Comparison of ENCODE assay signal across 8 mouse cellular contexts in the genomic region with DNA sequence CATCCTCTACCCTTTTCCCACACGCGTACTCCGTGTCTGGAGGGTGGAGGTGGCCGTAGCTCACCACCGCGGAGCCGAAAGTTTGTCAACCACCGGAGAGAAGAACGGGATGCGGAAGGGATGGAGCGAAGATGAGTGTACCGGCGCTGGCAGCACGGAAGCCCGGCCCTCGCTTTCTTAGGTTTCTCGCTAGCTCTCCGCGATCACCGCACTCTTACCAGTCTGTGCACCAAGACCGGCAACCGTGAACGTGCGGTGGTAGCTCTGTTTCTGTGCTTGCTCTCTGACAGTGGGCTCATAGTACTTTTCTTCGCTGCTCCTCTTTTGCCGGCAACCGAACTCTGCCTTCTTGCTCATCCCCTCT. TPM values are rescaled to one million over a fixed set of nuclear protein-coding genes. Genes with fewer than 3 reads are reported as not detected.
DNase-seq lines count a peak whose midpoint lies in the region; ATAC-seq and TF ChIP-seq lines count a peak whose summit lies in the region.

No protein-coding gene starts in this region.

- TF ChIP-seq CTCF in testis, adult 2 months (IDR thresholded peaks at IDR 0.05; ENCODE audit: control insufficient read depth, insufficient read depth, insufficient replicate concordance, low read depth, low read length) = no peak

- H3K27ac ChIP-seq in testis, adult 2 months (ENCODE audit: control insufficient read depth, insufficient read depth, low read depth, low read length) = peak overlapping the region; percentile 98
- peak overlapping the region; percentile 94 for H3K27ac ChIP-seq in limb, embryonic 15.5 days
- H3K27ac ChIP-seq in stomach, embryonic 16.5 days (ENCODE audit: low read length) = peak overlapping the region; percentile 98

- ATAC-seq in erythroblast, adult 5-6 weeks (replicated peaks; ENCODE audit: low FRiP score, poor library complexity, severe bottlenecking) = no peak
- ATAC-seq in limb, embryonic 15.5 days (ENCODE audit: insufficient number of reproducible peaks, low FRiP score, low TSS enrichment, low read depth) = no peak
- peak; percentile 25 for ATAC-seq in stomach, embryonic 16.5 days (ENCODE audit: insufficient read depth, low FRiP score)

- H3K9me3 ChIP-seq in erythroblast, embryonic 14.5 days (ENCODE audit: control insufficient read depth, low read length) = no peaks in the 10 kb centered on the region
- H3K9me3 ChIP-seq in limb, embryonic 15.5 days = no peaks in the 10 kb centered on the region
- H3K9me3 ChIP-seq in stomach, embryonic 16.5 days (replicated peaks; ENCODE audit: control insufficient read depth, low read length) = no peaks in the 10 kb centered on the region

- peak overlapping the region; percentile 68 for H3K4me2 ChIP-seq in limb, embryonic 15.5 days
- peak overlapping the region; percentile 67 for H3K4me2 ChIP-seq in stomach, embryonic 16.5 days (ENCODE audit: low read depth, low read length)

- H3K27me3 ChIP-seq in erythroblast, embryonic 14.5 days (ENCODE audit: control insufficient read depth) = peaks cover 52% of the 10 kb centered on the region
- no peaks in the 10 kb centered on the region for H3K27me3 ChIP-seq in testis, adult 2 months (ENCODE audit: control insufficient read depth, insufficient read depth, low read length)
- no peaks in the 10 kb centered on the region for H3K27me3 ChIP-seq in limb, embryonic 15.5 days
- no peaks in the 10 kb centered on the region for H3K27me3 ChIP-seq in stomach, embryonic 16.5 days (ENCODE audit: control insufficient read depth, insufficient read depth, low read length)

- H3K9ac ChIP-seq in limb, embryonic 15.5 days = peak overlapping the region; percentile 60; the same call in 1 of the 2 replicates
- H3K9ac ChIP-seq in stomach, embryonic 16.5 days (ENCODE audit: low read length) = peak overlapping the region; percentile 89

- no peaks in the 10 kb centered on the region for H3K36me3 ChIP-seq in erythroblast, embryonic 14.5 days (ENCODE audit: control insufficient read depth)
- H3K36me3 ChIP-seq in testis, adult 2 months (ENCODE audit: control insufficient read depth, insufficient read depth, low read length) = no peaks in the 10 kb centered on the region
- H3K36me3 ChIP-seq in limb, embryonic 15.5 days = no peaks in the 10 kb centered on the region
- H3K36me3 ChIP-seq in stomach, embryonic 16.5 days (ENCODE audit: control insufficient read depth, insufficient read depth, low read length) = no peaks in the 10 kb centered on the region

- WGBS in limb, embryonic 15.5 days = 0% methylated on average over 27 of the region's 27 CpGs
- under 1% methylated on average over 27 of the region's 27 CpGs for WGBS in stomach, embryonic 16.5 days

- TF ChIP-seq POLR2A in testis, adult 2 months (IDR thresholded peaks at IDR 0.05; ENCODE audit: control insufficient read depth, low read depth, low read length) = no peak

- peaks cover 28% of the 10 kb centered on the region for H3K4me1 ChIP-seq in erythroblast, embryonic 14.5 days (ENCODE audit: control insufficient read depth)
- peaks cover 9% of the 10 kb centered on the region for H3K4me1 ChIP-seq in testis, adult 2 months (ENCODE audit: control insufficient read depth, insufficient read depth, low read length)
- peaks cover 22% of the 10 kb centered on the region for H3K4me1 ChIP-seq in limb, embryonic 15.5 days
- peaks cover 11% of the 10 kb centered on the region for H3K4me1 ChIP-seq in stomach, embryonic 16.5 days (ENCODE audit: control insufficient read depth, insufficient read depth, low read length)

- DNase-seq in testis, postnatal 14 days (ENCODE audit: low spot score) = no peak
- DNase-seq in MN1 (ENCODE audit: low spot score) = no peak
- no peak for DNase-seq in kidney, adult 9 months

- H3K4me3 ChIP-seq in erythroblast, embryonic 14.5 days (replicated peaks) = peak overlapping the region; percentile 81
- peak overlapping the region; percentile 100 for H3K4me3 ChIP-seq in testis, adult 2 months (ENCODE audit: control insufficient read depth, low read depth, low read length)
- peak overlapping the region; percentile 76 for H3K4me3 ChIP-seq in limb, embryonic 15.5 days
- peak overlapping the region; percentile 88 for H3K4me3 ChIP-seq in stomach, embryonic 16.5 days (replicated peaks; ENCODE audit: low read length)

RNA-seq across cellular contexts. Expression of gene Arfip1, which starts 0.5 kb away (rescaled TPM):
- polyA plus RNA-seq in erythroblast, embryonic 14.5 days (2012) = 0.04 and 0.10 TPM in 2 replicates
- 3.3 and 12.9 TPM in 2 replicates for total RNA-seq in erythroblast, adult 5-6 weeks (2015; ENCODE audit: low replicate concordance)
- 5.4 and 7.4 TPM in 2 replicates for total RNA-seq in erythroblast, adult 5-6 weeks (2017; ENCODE audit: low replicate concordance)
- 2.6 and 2.9 TPM in 2 replicates for polyA plus RNA-seq in testis, adult 2 months (2012; rRNA removed)
- 54.5 and 56.7 TPM in 2 replicates for polyA plus RNA-seq in limb, embryonic 15.5 days (2015; fragmentation: Nextera tagmentation; extraction: Ambion mirVana)
- 72.3 and 74.1 TPM in 2 replicates for polyA plus RNA-seq in stomach, embryonic 16.5 days (2015; fragmentation: Nextera tagmentation; extraction: Ambion mirVana)

RNA-seq across cellular contexts. Expression of gene Tigd4, which starts 10.5 kb away (rescaled TPM):
- not detected in 2 replicates for polyA plus RNA-seq in erythroblast, embryonic 14.5 days (2012)
- total RNA-seq in erythroblast, adult 5-6 weeks (2015; ENCODE audit: low replicate concordance) = not detected in 2 replicates
- total RNA-seq in erythroblast, adult 5-6 weeks (2017; ENCODE audit: low replicate concordance) = not detected in 2 replicates
- 0.02 and 0.04 TPM in 2 replicates for polyA plus RNA-seq in testis, adult 2 months (2012; rRNA removed)
- polyA plus RNA-seq in limb, embryonic 15.5 days (2015; fragmentation: Nextera tagmentation; extraction: Ambion mirVana) = 2.4 and 3.0 TPM in 2 replicates
- polyA plus RNA-seq in stomach, embryonic 16.5 days (2015; fragmentation: Nextera tagmentation; extraction: Ambion mirVana) = 0.21 and 0.31 TPM in 2 replicates

Comparison
In these comparisons a context has a peak if more than half of its experiments do, and no peak if none do; other contexts are left out.
1. RNA of gene Arfip1, which starts 0.5 kb away (polyA plus RNA-seq): 72.3 to 74.1 TPM in stomach, embryonic 16.5 days and 54.5 to 56.7 TPM in limb, embryonic 15.5 days; 2.6 to 2.9 TPM in testis, adult 2 months and 0.04 to 0.10 TPM in erythroblast, embryonic 14.5 days; every median in the first group is over 10 times any median in the second.
2. Peak in every context shown above with its lines, with median percentiles within 50 percentile points of each other: H3K4me3 ChIP-seq and H3K27ac ChIP-seq.